Mouse (Mus musculus) liver, postnatal 0 days (tissue): ENCODE measurements around the gene Syn2.

Experiments used
- CTCF ChIP-seq: sonication (generic); IDR thresholded peaks from 2 replicates; pipeline ENCODE4 v1.5.1; 2016; ENCODE audit warnings: antibody characterized with exemption, low read depth
- EP300 ChIP-seq: IDR thresholded peaks from 2 replicates; pipeline ENCODE4 v1.6.1; 2016; ENCODE audit warnings: antibody characterized with exemption, low read depth, mild to moderate bottlenecking

DNA sequence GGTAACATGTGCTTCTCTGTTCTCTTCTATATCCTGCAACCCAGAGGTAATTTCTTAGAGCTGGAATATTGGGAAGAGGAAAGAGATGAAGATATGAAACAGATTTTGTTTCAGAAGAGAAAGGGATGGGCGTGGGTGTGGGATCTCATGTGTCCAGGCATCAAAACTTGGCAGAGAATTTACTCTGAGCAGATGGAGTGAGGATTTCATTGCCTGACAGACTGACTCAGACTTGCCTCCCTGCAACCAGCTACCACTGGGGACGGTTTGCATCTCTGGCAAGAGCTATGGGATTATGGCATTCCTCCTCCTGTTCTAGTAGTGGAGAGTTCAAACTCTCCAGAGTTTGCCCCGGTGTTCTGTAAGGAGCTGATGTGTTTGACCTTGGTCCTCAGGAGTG lies 34.2 kb downstream of the Syn2 start:
- TF ChIP-seq CTCF: no peak
- TF ChIP-seq EP300: no peak
